Mouse (Mus musculus): Measurements from ENCODE around the gene Arhgap10. TPM values are rescaled to one million over a fixed set of nuclear protein-coding genes. Genes with fewer than 3 reads are reported as not detected.
A peak's percentile ranks its signal among the peaks of the same experiment; 100 is the strongest.

Gene Arhgap10
- polyA plus RNA-seq (2012; rRNA removed) = 3.4 and 4.0 TPM in 2 replicates

GRCm38 (mm10) chr8:77517301-77518200 is at the start of gene Arhgap10:
Arhgap10 (minus strand) TSS chr8:77517953.
- peak within 1 kb of the TSS; percentile 76 for H3K4me3 ChIP-seq (ENCODE audit: low read depth, low read length)
- no peaks in the 10 kb centered on the region for H3K36me3 ChIP-seq (ENCODE audit: control insufficient read depth, insufficient read depth, low read length)
- 0 out of 2 replicates have a peak, but pooled peaks cover 5% of the 10 kb centered on the region for H3K4me1 ChIP-seq (ENCODE audit: control insufficient read depth, insufficient read depth, insufficient read length, low read length)
- H3K27ac ChIP-seq (ENCODE audit: insufficient read depth, low read depth, low read length) = peak within 1 kb of the TSS; percentile 64
- WGBS = under 1% methylated on average over 83 of the region's 95 CpGs
- peak; percentile 31; the same call in 1 of the 2 replicates for TF ChIP-seq POLR2A (IDR thresholded peaks at IDR 0.05; ENCODE audit: low read depth, low read length)
- TF ChIP-seq CTCF (IDR thresholded peaks at IDR 0.05; ENCODE audit: extremely low read depth, insufficient read length, insufficient replicate concordance, low read depth, low read length) = no peak
- peaks cover 3% of the 10 kb centered on the region for H3K27me3 ChIP-seq (ENCODE audit: control insufficient read depth, insufficient read depth, low read length)

- Histone ChIP-seq H3K27me3 (ENCODE audit: control insufficient read depth, insufficient read depth, low read length) (no peaks in the 10 kb centered on the region), H3K4me1 (ENCODE audit: control insufficient read depth, insufficient read depth, insufficient read length, low read length) (no peaks in the 10 kb centered on the region), H3K27ac (ENCODE audit: insufficient read depth, low read depth, low read length) (no peak overlapping the region), H3K36me3 (ENCODE audit: control insufficient read depth, insufficient read depth, low read length) (peaks cover 54% of the 10 kb centered on the region), H3K4me3 (ENCODE audit: low read depth, low read length) (no peak overlapping the region)
- TF ChIP-seq CTCF (IDR thresholded peaks at IDR 0.05; ENCODE audit: extremely low read depth, insufficient read length, insufficient replicate concordance, low read depth, low read length) (no peak), POLR2A (IDR thresholded peaks at IDR 0.05; ENCODE audit: low read depth, low read length) (no peak)
- WGBS = 81% methylated on average over 3 of the region's 3 CpGs
Observed at GRCm38 (mm10) chr8:77561441-77561840, 43.7 kb upstream of the Arhgap10 start.

- over 99% methylated on average over 3 of the region's 3 CpGs for WGBS
Observed at GRCm38 (mm10) chr8:77552491-77552890, 34.7 kb upstream of the Arhgap10 start.

GRCm38 (mm10) chr8:77549881-77550580 is 32.3 kb upstream of the Arhgap10 start:
- Histone ChIP-seq H3K4me3 (ENCODE audit: low read depth, low read length) (peak overlapping the region; percentile 95), H3K27ac (ENCODE audit: insufficient read depth, low read depth, low read length) (peak overlapping the region; percentile 72), H3K36me3 (ENCODE audit: control insufficient read depth, insufficient read depth, low read length) (peaks cover 20% of the 10 kb centered on the region), H3K27me3 (ENCODE audit: control insufficient read depth, insufficient read depth, low read length) (no peaks in the 10 kb centered on the region), H3K4me1 (ENCODE audit: control insufficient read depth, insufficient read depth, insufficient read length, low read length) (no peaks in the 10 kb centered on the region)
- WGBS = 4% methylated on average over 7 of the region's 7 CpGs
- no peak for TF ChIP-seq POLR2A (IDR thresholded peaks at IDR 0.05; ENCODE audit: low read depth, low read length)
- TF ChIP-seq CTCF (IDR thresholded peaks at IDR 0.05; ENCODE audit: extremely low read depth, insufficient read length, insufficient replicate concordance, low read depth, low read length) = no peak

More at GRCm38 (mm10) chr8:77552491-77552890, 34.7 kb upstream of the Arhgap10 start:
- H3K27ac ChIP-seq (ENCODE audit: insufficient read depth, low read depth, low read length) = no peak overlapping the region
- no peak overlapping the region for H3K4me3 ChIP-seq (ENCODE audit: low read depth, low read length)
- TF ChIP-seq POLR2A (IDR thresholded peaks at IDR 0.05; ENCODE audit: low read depth, low read length) (no peak), CTCF (IDR thresholded peaks at IDR 0.05; ENCODE audit: extremely low read depth, insufficient read length, insufficient replicate concordance, low read depth, low read length) (no peak)
- H3K4me1 ChIP-seq (ENCODE audit: control insufficient read depth, insufficient read depth, insufficient read length, low read length) = no peaks in the 10 kb centered on the region
- no peaks in the 10 kb centered on the region for H3K27me3 ChIP-seq (ENCODE audit: control insufficient read depth, insufficient read depth, low read length)
- H3K36me3 ChIP-seq (ENCODE audit: control insufficient read depth, insufficient read depth, low read length) = peaks cover 37% of the 10 kb centered on the region

- Histone ChIP-seq H3K27ac (ENCODE audit: insufficient read depth, low read depth, low read length) (peak within 1 kb of the TSS; percentile 72), H3K36me3 (ENCODE audit: control insufficient read depth, insufficient read depth, low read length) (peaks cover 20% of the 10 kb centered on the region), H3K4me3 (ENCODE audit: low read depth, low read length) (peak within 1 kb of the TSS; percentile 95), H3K4me1 (ENCODE audit: control insufficient read depth, insufficient read depth, insufficient read length, low read length) (no peaks in the 10 kb centered on the region), H3K27me3 (ENCODE audit: control insufficient read depth, insufficient read depth, low read length) (no peaks in the 10 kb centered on the region)
- WGBS = 2% methylated on average over 42 of the region's 42 CpGs
- TF ChIP-seq CTCF (IDR thresholded peaks at IDR 0.05; ENCODE audit: extremely low read depth, insufficient read length, insufficient replicate concordance, low read depth, low read length) = no peak
- peak; percentile 79 for TF ChIP-seq POLR2A (IDR thresholded peaks at IDR 0.05; ENCODE audit: low read depth, low read length)
Observed at GRCm38 (mm10) chr8:77549121-77549706, 31.5 kb upstream of the Arhgap10 start, which contains the start of gene Prmt9. Prmt9 (plus strand) TSS chr8:77549397.

GRCm38 (mm10) chr8:77545616-77546015 is 27.9 kb upstream of the Arhgap10 start:
- H3K36me3 ChIP-seq (ENCODE audit: control insufficient read depth, insufficient read depth, low read length) = no peaks in the 10 kb centered on the region
- H3K4me1 ChIP-seq (ENCODE audit: control insufficient read depth, insufficient read depth, insufficient read length, low read length) = no peaks in the 10 kb centered on the region
- H3K27ac ChIP-seq (ENCODE audit: insufficient read depth, low read depth, low read length) = no peak overlapping the region
- H3K4me3 ChIP-seq (ENCODE audit: low read depth, low read length) = no peak overlapping the region
- TF ChIP-seq CTCF (IDR thresholded peaks at IDR 0.05; ENCODE audit: extremely low read depth, insufficient read length, insufficient replicate concordance, low read depth, low read length) = no peak
- no peak for TF ChIP-seq POLR2A (IDR thresholded peaks at IDR 0.05; ENCODE audit: low read depth, low read length)
- H3K27me3 ChIP-seq (ENCODE audit: control insufficient read depth, insufficient read depth, low read length) = no peaks in the 10 kb centered on the region
- 85% methylated on average over 4 of the region's 4 CpGs for WGBS
